In genomic region chr15:77077906-77078305, GRCm38 (mm10) we compare ENCODE assay signal across 13 mouse cellular contexts. TPM values are rescaled to one million over a fixed set of nuclear protein-coding genes. Genes with fewer than 3 reads are reported as not detected.
"Had no signal": no experiment of that assay in that cellular context is flagged by ENCODE, and none has a peak within 500 bp of the region (broad histone marks: within the 10 kb centered on the region; RNA-seq: fewer than 3 reads in every experiment).

No protein-coding gene starts in this region.

- DNase-seq: kidney, adult 9 months; kidney, postnatal 36 days; lung, postnatal 14 days; thymus, postnatal 4 days had no signal

- ATAC-seq: intestine, embryonic 15.5 days; midbrain, embryonic 16.5 days had no signal

- H3K9ac ChIP-seq: intestine, embryonic 15.5 days; limb, embryonic 15.5 days; lung, embryonic 15.5 days; midbrain, embryonic 12.5 days had no signal

- H3K27ac ChIP-seq: intestine, embryonic 15.5 days; kidney, postnatal 0 days; limb, embryonic 15.5 days; lung, embryonic 15.5 days; midbrain, embryonic 12.5 days; stomach, postnatal 0 days had no signal

- H3K4me1 ChIP-seq: intestine, embryonic 15.5 days; lung, embryonic 15.5 days had no signal

- H3K4me2 ChIP-seq: intestine, embryonic 15.5 days; limb, embryonic 15.5 days; lung, embryonic 15.5 days; midbrain, embryonic 12.5 days had no signal

- H3K27me3 ChIP-seq: intestine, embryonic 15.5 days; limb, embryonic 15.5 days; lung, embryonic 15.5 days; midbrain, embryonic 12.5 days had no signal

- H3K9me3 ChIP-seq: intestine, embryonic 15.5 days; limb, embryonic 15.5 days; lung, embryonic 15.5 days; midbrain, embryonic 12.5 days had no signal

- H3K4me3 ChIP-seq: intestine, embryonic 15.5 days; limb, embryonic 15.5 days; lung, embryonic 15.5 days; midbrain, embryonic 12.5 days had no signal

RNA-seq across cellular contexts. Expression of gene Mb, which starts 27.4 kb away (rescaled TPM):
- total RNA-seq: megakaryocyte-erythroid progenitor cell, adult 5-6 weeks had no signal
- polyA plus RNA-seq: midbrain, embryonic 12.5 days had no signal

RNA-seq across cellular contexts. Expression of gene Apol6, which starts 33.4 kb away (rescaled TPM):
- total RNA-seq: megakaryocyte-erythroid progenitor cell, adult 5-6 weeks had no signal
- polyA plus RNA-seq: limb, embryonic 11.5 days; lung, embryonic 15.5 days; midbrain, embryonic 12.5 days; midbrain, embryonic 16.5 days had no signal
